ENCODE assay signal across 14 mouse cellular contexts in genomic region chr14:75192858-75193257, GRCm38 (mm10). TPM values are rescaled to one million over a fixed set of nuclear protein-coding genes. Genes with fewer than 3 reads are reported as not detected.
"Had no signal": no experiment of that assay in that cellular context is flagged by ENCODE, and none has a peak within 500 bp of the region (broad histone marks: within the 10 kb centered on the region; RNA-seq: fewer than 3 reads in every experiment).

No protein-coding gene starts in this region.

- H3K27me3 ChIP-seq: limb, embryonic 15.5 days; midbrain, embryonic 15.5 days; neural tube, embryonic 15.5 days had no signal

- H3K9me3 ChIP-seq: limb, embryonic 15.5 days; midbrain, embryonic 15.5 days; neural tube, embryonic 15.5 days had no signal

- ATAC-seq: midbrain, embryonic 15.5 days had no signal

- H3K36me3 ChIP-seq: limb, embryonic 15.5 days; midbrain, embryonic 15.5 days; neural tube, embryonic 15.5 days had no signal

- H3K4me1 ChIP-seq: limb, embryonic 15.5 days; midbrain, embryonic 15.5 days; neural tube, embryonic 15.5 days had no signal

- H3K9ac ChIP-seq: limb, embryonic 15.5 days; liver, embryonic 14.5 days; midbrain, embryonic 15.5 days; neural tube, embryonic 15.5 days had no signal

- H3K4me3 ChIP-seq: left cerebral cortex, adult 2 months; limb, embryonic 15.5 days; midbrain, embryonic 15.5 days; neural tube, embryonic 15.5 days had no signal

- H3K4me2 ChIP-seq: limb, embryonic 15.5 days; midbrain, embryonic 11.5 days; midbrain, embryonic 15.5 days; neural tube, embryonic 15.5 days had no signal

- DNase-seq: kidney, adult 8-10 months; kidney, postnatal 25 days; retina, postnatal 1 day; thymus, postnatal 4 days had no signal

- H3K27ac ChIP-seq: left cerebral cortex, adult 2 months; limb, embryonic 15.5 days; liver, embryonic 14.5 days; midbrain, embryonic 15.5 days; neural tube, embryonic 15.5 days; stomach, postnatal 0 days had no signal

RNA-seq across cellular contexts. Expression of gene Cpb2, which starts 49.2 kb away (rescaled TPM):
- total RNA-seq: layer of hippocampus, postnatal 25 days; left cerebral cortex, adult 2 months; left cerebral cortex, postnatal 14 days had no signal
- polyA plus RNA-seq: limb, embryonic 11.5 days; midbrain, embryonic 11.5 days; midbrain, embryonic 15.5 days; neural tube, embryonic 15.5 days had no signal
